Mouse (Mus musculus) cerebellum, adult 18-20 months (tissue): ENCODE results near the gene Chst11.

Source experiments
- DNase-seq, 2 experiments: peaks; one replicate each; pipeline ENCODE4 v3.0.0; 2021

The Chst11 gene

GRCm38 (mm10) chr10:83151896-83152685, 166.8 kb downstream of the Chst11 start:
- no peak for DNase-seq

DNA sequence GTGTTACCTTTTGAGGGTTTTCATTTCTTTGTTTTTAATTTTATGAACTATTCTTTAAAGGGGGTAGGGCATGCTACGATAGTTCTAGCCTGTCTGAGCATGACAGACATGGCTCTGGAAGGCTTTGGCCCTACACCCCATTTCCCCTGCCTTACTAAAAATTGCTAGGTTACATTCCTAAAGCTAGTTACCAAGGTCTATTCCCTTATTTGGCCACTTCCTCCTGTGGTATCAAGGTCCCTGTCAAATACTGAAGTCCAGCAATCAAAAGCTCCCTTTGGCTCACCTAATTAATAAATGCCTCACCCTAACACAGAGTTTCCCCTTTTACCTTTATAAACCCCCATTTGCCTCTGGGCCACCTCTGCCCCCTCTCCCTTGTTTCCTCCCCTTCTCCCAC, 167.4 kb downstream of the Chst11 start:
- no peak for DNase-seq

DNA sequence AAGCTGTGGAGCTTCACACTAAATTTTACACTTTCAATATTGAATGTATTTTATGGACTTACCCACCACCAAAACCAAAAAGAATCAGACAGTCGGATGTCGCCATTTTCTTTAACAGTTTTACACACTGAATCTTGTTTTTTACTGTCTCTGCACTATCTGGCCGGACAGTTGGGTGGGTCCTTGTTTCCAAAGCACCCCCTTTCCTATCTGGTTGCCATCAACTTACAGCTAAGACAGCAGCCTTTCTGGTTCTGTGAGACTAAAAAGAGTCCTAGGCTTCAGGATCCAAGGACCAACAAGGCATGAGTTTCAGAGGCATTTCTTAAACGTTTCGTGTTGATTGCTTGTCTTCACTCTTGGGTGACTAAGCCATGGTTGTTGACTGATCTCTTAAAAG, 168.1 kb downstream of the Chst11 start:
- DNase-seq, result no peak

DNA sequence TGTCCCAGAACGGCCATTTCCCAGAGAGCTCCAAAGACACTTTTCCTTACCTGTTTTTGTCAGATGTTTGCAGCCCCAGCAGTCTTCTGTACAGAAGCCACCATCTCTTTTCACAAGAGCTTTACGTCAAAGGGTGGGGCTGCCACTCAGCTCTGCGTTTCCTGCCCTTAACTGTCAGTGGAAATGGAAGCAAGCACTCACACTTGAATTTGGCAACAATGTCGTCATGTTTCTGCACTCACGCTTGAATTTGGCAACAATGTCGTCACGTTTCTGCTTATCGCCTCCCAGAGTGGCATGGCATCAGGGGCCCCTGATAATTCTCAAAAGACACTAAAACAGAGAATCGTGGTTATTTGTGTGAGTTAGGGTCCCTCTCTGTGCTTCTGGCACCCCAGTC, 168.6 kb downstream of the Chst11 start:
- no peak for DNase-seq

DNA sequence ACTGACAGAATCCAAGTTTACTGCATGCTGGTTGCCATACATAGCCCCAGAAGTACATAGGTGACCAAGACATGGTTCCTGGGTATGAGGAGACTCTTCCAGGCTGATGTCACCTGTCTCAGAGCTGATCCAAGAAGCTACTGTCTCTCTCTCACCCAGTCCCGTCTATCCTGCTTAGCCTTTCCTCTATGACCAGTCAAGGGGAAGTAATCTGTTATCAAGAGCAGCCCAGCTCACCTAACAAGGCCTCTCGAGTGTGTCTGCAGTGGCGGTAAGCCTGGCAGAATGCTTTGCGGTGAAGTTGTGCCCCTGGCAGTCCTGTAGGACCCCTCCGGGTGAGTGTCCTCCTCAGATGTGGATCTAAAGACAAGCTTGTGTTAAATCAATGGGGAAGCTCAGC, 172.0 kb downstream of the Chst11 start:
- DNase-seq, result no peak

- DNase-seq, result no peak
Measured at GRCm38 (mm10) chr10:83158322-83158721, 173.0 kb downstream of the Chst11 start.

DNA sequence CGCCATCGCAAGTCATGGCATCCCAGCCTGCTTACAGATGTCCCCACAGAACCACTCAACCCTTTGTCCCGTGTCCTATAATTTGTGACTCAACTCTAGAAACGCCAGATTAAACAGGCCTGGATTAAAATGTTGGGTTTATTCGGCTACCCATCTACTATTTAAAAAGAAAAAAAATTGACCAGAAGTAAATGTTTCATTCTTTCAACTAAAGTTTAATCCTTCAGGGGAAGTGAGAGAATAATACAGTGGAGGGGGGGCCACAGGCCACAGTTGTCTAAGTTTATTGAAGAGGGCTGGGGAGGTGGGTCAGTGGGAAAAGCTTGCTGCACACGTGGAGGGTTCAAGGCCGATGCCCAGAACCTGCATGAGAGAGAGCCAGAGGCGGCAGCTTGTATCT, 173.9 kb downstream of the Chst11 start:
- no peak for DNase-seq

DNA sequence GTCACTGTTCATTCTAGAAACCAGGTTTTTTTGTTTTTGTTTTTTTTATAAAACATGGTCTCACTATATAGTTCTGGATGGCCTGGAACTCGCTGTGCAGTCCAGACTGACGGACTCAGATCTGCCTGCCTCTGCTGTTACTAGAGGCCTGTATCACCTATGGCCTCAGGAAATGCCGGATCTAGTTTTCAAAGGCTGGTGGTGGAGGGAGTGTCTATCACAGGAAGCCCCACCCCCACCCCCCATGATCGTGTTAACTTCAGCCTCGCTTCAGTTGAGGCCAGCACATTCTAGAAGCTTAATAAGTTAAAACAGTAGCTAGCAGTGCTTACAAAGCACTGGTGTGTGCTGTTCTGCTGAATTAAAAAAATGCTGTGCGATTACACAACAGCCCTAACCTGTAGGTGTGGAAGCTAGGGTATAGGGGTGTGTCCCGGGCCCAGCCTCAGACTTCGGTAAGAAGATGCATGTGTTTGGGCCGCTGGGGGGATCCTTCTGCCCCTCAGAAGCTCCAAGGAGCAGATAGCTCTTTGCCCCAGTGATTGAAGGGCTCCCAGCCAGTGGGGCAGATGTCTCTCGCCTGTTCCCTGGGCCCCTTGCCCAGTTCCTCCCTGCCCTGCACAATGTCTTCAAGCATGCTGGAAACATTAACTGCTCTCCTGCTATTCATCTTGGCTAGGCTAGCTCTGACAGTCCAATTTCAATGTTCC, 176.5 kb downstream of the Chst11 start:
- peak; percentile 87 to 90 for DNase-seq

- DNase-seq, result no peak
Measured at GRCm38 (mm10) chr10:83163946-83164345, 178.6 kb downstream of the Chst11 start.

DNA sequence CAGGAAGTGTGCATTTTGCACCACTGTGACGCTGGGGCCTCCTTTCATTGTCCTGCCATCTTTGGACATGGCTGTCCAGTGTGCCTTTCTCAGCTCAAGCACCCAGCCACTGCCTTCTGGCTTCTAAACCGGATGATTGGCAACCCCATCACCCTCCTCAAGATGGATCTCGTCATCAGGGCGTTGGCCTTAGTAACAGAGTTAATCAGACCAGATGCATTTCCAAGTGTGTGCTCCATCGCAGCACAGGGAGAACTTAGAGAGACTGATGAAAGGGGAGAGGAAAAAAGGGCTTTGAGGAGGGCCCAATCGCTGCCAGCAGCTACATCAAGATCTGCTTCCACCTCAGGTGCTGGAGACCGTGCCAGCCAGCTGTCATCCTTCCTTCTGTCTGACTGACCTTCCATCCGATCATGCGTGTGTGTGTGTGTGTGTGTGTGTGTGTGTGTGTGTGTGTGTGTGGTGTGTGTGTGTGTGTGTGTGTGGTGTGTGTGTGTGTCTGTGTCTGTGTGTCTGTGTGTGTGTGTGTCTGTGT, 179.7 kb downstream of the Chst11 start:
- no peak for DNase-seq

DNA sequence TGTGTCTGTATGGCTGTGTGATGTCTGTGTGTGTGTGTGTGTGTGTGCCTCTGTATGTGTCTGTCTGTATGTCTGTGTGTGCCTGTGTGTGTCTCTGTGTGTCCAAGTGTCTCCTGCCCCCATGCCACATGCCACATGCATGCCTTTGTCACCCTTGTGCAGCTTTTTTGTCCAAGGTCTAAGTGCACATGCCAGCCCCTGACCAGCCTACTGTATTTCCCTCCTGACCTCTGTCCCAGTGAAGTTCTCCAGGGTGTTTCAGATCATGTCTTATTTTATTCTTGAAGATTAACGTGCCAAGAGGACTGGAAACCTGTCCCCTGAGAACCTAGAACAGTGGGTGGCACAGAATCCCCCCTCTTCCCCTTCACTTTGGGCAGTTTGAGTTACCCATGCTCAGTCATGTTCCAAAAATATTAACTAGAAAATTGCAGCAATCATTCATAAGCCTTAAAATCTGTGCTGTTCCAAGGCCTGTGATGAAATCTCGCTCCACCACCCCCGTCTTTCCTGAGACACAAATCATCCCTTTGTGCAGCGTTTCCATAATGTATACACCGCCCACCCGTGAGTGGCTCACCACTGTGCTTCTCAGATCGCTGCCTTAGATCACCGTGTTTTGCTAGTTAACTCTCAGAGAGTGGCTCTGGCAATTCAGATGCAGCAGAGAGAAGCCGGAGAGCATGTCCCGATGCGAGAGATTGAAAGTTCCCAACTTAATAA, 180.4 kb downstream of the Chst11 start:
- no peak for DNase-seq

DNA sequence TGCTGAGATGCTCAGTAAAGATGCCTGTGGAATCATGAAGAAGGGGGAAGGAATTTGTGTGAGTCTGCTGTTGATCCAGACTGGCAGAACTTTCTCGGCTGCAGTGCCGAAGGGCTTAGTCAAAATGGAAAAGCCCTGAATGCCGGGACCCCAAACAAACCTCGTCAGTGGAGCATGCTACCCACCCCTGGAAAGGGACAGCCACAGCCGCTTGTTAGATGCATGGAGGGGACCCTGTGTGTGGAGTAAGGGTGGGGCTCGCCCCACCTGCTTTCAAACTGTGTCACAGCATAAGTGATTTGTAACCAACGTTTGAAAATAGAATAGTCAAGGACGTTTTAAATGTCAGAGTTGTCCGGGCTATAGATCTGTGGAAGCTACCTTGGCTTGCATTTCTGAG, 181.0 kb downstream of the Chst11 start:
- no peak for DNase-seq

DNA sequence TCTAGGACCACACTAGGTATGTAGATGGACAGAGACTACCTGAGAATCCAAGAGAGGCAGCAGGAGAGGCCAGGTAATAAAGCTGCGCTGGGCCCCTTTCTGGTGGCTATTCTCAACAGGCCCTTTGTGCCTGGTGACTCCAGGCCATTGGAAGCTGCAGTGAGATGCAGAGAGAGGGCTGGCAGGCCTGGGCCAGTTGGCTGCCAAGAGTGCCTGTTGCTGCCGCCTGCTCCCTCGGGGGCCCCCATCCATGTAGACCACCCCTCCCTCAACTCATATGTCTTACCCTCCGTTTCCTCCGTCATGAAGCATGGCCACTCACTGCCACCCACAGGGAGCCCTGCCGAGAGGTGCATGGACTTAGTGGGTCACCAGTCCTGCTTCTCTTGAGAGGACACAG, 182.2 kb downstream of the Chst11 start:
- no peak for DNase-seq

DNA sequence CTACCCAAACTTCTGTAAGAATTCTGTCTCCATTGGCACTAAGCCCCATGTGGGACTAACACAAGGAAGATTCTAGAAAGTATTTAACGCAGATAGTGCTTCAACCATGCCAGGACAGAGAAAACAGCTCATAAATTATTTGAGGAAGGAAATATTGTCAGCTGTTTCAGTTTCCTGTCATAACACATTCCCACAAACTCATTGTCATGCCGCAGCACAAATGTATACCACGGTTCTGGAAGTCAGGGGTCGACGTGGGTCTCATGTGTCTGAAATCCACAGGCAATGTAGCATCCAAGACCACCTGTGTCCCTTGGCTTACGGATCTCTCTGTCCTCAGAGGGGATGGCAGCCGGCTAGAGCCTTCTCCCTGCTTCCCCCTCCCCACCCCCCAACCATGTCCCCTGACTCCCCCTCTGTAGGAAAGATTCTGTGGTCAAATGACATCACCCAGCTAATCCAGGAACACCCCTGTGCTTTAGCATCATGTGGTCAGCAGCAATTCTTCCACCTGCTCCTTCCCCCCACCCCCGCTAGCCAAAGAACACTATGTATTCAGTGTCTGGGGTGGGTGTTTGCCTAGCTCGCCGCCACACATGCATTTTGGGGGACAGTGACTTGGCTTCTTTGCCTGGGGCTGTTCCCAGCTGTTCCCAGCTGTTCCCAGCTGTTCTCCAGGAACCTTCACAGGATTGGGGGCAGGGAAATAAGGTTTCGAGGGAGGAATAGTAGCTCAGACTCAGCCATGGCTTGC, 183.2 kb downstream of the Chst11 start:
- no peak for DNase-seq

GRCm38 (mm10) chr10:83169554-83169953, 184.3 kb downstream of the Chst11 start:
- no peak for DNase-seq

- DNase-seq, result no peak
Measured at GRCm38 (mm10) chr10:83178151-83178550, 192.9 kb downstream of the Chst11 start.

GRCm38 (mm10) chr10:83178661-83179060, 193.4 kb downstream of the Chst11 start:
- no peak for DNase-seq

DNA sequence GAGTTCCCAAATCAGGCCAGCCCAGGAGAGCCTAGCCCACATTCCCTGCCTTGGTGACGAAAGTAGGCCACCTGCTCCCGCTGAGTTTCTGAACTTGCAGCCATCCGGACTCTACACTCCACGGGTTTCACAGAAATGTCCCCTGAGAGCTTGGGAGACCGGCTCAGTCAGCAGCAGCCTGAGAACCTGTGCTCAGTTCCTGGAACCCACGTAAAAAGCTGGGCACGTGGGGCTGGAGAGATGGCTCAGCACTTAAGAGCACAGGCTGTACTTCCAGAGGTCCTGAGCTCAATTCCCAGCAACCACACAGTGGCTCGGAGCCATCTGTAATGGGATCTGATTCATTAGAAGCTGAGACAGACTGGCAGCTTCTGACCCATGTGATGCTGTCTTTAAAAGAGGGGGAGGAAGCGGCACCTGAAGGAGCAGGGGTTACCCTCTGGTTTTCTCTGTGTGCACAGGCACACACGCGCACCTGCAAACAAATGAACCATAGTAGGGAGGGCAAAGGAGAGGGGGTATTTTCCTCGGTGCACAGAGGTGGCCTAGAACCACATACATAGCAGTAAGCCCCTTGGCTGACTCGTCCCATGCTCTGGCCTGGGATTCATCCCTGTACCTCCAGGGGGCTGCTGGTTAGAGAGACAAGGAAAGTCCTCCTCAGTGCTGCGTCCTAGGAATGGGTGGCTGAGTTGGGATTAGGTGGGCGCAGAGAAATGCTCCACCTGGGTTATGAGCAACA, 196.7 kb downstream of the Chst11 start:
- peak; percentile 69 to 73 for DNase-seq

- peak; percentile 80 to 82 for DNase-seq
Measured at GRCm38 (mm10) chr10:83182573-83182960, 197.3 kb downstream of the Chst11 start.

GRCm38 (mm10) chr10:83183634-83184479, 198.6 kb downstream of the Chst11 start:
- no peak for DNase-seq

- DNase-seq, result peak; percentile 55 to 59
Measured at GRCm38 (mm10) chr10:83184480-83185069, 199.3 kb downstream of the Chst11 start.
